Mouse (Mus musculus) frontal cortex, postnatal 10 days (tissue): Measurements from ENCODE around the gene Agap1.

ENCODE experiments used
- DNase-seq, 2 experiments: peaks; one replicate each; pipeline ENCODE4 v3.0.0; 2022; ENCODE audit warnings: low spot score in 2 of 2, mixed read lengths in 1 of 2

Agap1 gene

GRCm38 (mm10) chr1:89707756-89708480 lies 253.3 kb downstream of the Agap1 start:
- no peak for DNase-seq

GRCm38 (mm10) chr1:89709824-89710223 lies 255.2 kb downstream of the Agap1 start:
- no peak for DNase-seq

- no peak for DNase-seq
These were observed 259.1 kb downstream of the Agap1 start for GRCm38 (mm10) chr1:89713681-89714080.

GRCm38 (mm10) chr1:89714165-89714980 lies 259.8 kb downstream of the Agap1 start:
- DNase-seq = no peak

- no peak for DNase-seq
These were observed 261.6 kb downstream of the Agap1 start for GRCm38 (mm10) chr1:89716234-89716633.

GRCm38 (mm10) chr1:89717100-89717499 lies 262.5 kb downstream of the Agap1 start:
- DNase-seq = no peak

GRCm38 (mm10) chr1:89718782-89719403 lies 264.3 kb downstream of the Agap1 start:
- no peak for DNase-seq

- DNase-seq = no peak
These were observed 269.5 kb downstream of the Agap1 start for GRCm38 (mm10) chr1:89724141-89724540.

GRCm38 (mm10) chr1:89724555-89724954 lies 269.9 kb downstream of the Agap1 start:
- DNase-seq = no peak

GRCm38 (mm10) chr1:89724957-89725356 lies 270.4 kb downstream of the Agap1 start:
- no peak for DNase-seq

GRCm38 (mm10) chr1:89728481-89728880 lies 273.9 kb downstream of the Agap1 start:
- no peak for DNase-seq

GRCm38 (mm10) chr1:89730589-89731195 lies 276.1 kb downstream of the Agap1 start:
- DNase-seq = no peak

- no peak for DNase-seq
These were observed 279.8 kb downstream of the Agap1 start for GRCm38 (mm10) chr1:89734368-89734767.

GRCm38 (mm10) chr1:89735146-89735545 lies 280.5 kb downstream of the Agap1 start:
- DNase-seq = no peak

- DNase-seq = no peak
These were observed 281.4 kb downstream of the Agap1 start for GRCm38 (mm10) chr1:89736021-89736420.

GRCm38 (mm10) chr1:89739067-89739774 lies 284.6 kb downstream of the Agap1 start:
- DNase-seq = no peak

- DNase-seq = no peak
These were observed 285.1 kb downstream of the Agap1 start for GRCm38 (mm10) chr1:89739775-89740099.

GRCm38 (mm10) chr1:89742359-89742758 lies 287.8 kb downstream of the Agap1 start:
- no peak for DNase-seq

GRCm38 (mm10) chr1:89746171-89746570 lies 291.6 kb downstream of the Agap1 start:
- DNase-seq = no peak

GRCm38 (mm10) chr1:89749666-89750065 lies 295.1 kb downstream of the Agap1 start:
- DNase-seq = no peak

- DNase-seq = no peak
These were observed 295.9 kb downstream of the Agap1 start for GRCm38 (mm10) chr1:89750495-89750894.

GRCm38 (mm10) chr1:89750921-89751320 lies 296.3 kb downstream of the Agap1 start:
- no peak for DNase-seq
